Mouse (Mus musculus): ENCODE measurements around the gene Srgap3. TPM values are rescaled to one million over a fixed set of nuclear protein-coding genes. Genes with fewer than 3 reads are reported as not detected.

Gene Srgap3
- polyA plus RNA-seq, 1 experiment from 2014 or later = 8.0 TPM

- peak overlapping the region; percentile 86 for H3K27ac ChIP-seq (replicated peaks)
These were observed 850 bp downstream of the Srgap3 start for GRCm38 (mm10) chr6:112946021-112946811.

GRCm38 (mm10) chr6:112945181-112945751, 1.8 kb downstream of the Srgap3 start:
- Histone ChIP-seq H3K27ac (replicated peaks) (peak overlapping the region; percentile 86), H3K36me3 (replicated peaks) (peaks cover 34% of the 10 kb centered on the region), H3K9me3 (no peaks in the 10 kb centered on the region), H3K27me3 (replicated peaks; ENCODE audit: low read depth, poor library complexity, severe bottlenecking) (peaks cover 8% of the 10 kb centered on the region; the same call in 1 of the 2 replicates), H3K4me1 (peaks cover 61% of the 10 kb centered on the region), H3K4me3 (peak overlapping the region; percentile 77)
- peak; percentile 19 for DNase-seq (ENCODE audit: low spot score)
- WGBS = 29% methylated on average over 14 of the region's 14 CpGs

More at GRCm38 (mm10) chr6:112946021-112946811, 850 bp downstream of the Srgap3 start:
- WGBS = 6% methylated on average over 12 of the region's 12 CpGs
- peak overlapping the region; percentile 77 for H3K4me3 ChIP-seq
- no peaks in the 10 kb centered on the region for H3K9me3 ChIP-seq
- peaks cover 25% of the 10 kb centered on the region for H3K36me3 ChIP-seq (replicated peaks)
- H3K27me3 ChIP-seq (replicated peaks; ENCODE audit: low read depth, poor library complexity, severe bottlenecking) = peaks cover 8% of the 10 kb centered on the region; the same call in 1 of the 2 replicates
- H3K4me1 ChIP-seq = peaks cover 69% of the 10 kb centered on the region
- peak; percentile 40 for DNase-seq (ENCODE audit: low spot score)

- no peaks in the 10 kb centered on the region for H3K9me3 ChIP-seq
- DNase-seq (ENCODE audit: low spot score) = no peak
- H3K27ac ChIP-seq (replicated peaks) = no peak overlapping the region; the same call in 1 of the 2 replicates
- peaks cover 46% of the 10 kb centered on the region for H3K36me3 ChIP-seq (replicated peaks)
- peaks cover 45% of the 10 kb centered on the region for H3K4me1 ChIP-seq
- peaks cover 8% of the 10 kb centered on the region; the same call in 1 of the 2 replicates for H3K27me3 ChIP-seq (replicated peaks; ENCODE audit: low read depth, poor library complexity, severe bottlenecking)
- WGBS = 75% methylated on average over 9 of the region's 9 CpGs
- H3K4me3 ChIP-seq = peak overlapping the region; percentile 77
These were observed 3.3 kb downstream of the Srgap3 start for GRCm38 (mm10) chr6:112943596-112944245.

GRCm38 (mm10) chr6:112939281-112939680, 7.8 kb downstream of the Srgap3 start:
- Histone ChIP-seq H3K27me3 (replicated peaks; ENCODE audit: low read depth, poor library complexity, severe bottlenecking) (no peaks in the 10 kb centered on the region), H3K4me3 (no peak overlapping the region), H3K4me1 (peaks cover 6% of the 10 kb centered on the region; the same call in 1 of the 2 replicates), H3K36me3 (replicated peaks) (peaks cover 46% of the 10 kb centered on the region), H3K9me3 (no peaks in the 10 kb centered on the region), H3K27ac (replicated peaks) (no peak overlapping the region)
- 89% methylated on average over 9 of the region's 9 CpGs for WGBS
- DNase-seq (ENCODE audit: low spot score) = no peak

GRCm38 (mm10) chr6:112937791-112938190, 9.3 kb downstream of the Srgap3 start:
- WGBS = 89% methylated on average over 2 of the region's 2 CpGs
- Histone ChIP-seq H3K4me3 (no peak overlapping the region), H3K4me1 (no peaks in the 10 kb centered on the region), H3K9me3 (no peaks in the 10 kb centered on the region), H3K36me3 (replicated peaks) (peaks cover 37% of the 10 kb centered on the region), H3K27ac (replicated peaks) (no peak overlapping the region), H3K27me3 (replicated peaks; ENCODE audit: low read depth, poor library complexity, severe bottlenecking) (no peaks in the 10 kb centered on the region)
- no peak for DNase-seq (ENCODE audit: low spot score)

- WGBS = 88% methylated on average over 1 of the region's 1 CpGs
- H3K27ac ChIP-seq (replicated peaks) = no peak overlapping the region
- H3K36me3 ChIP-seq (replicated peaks) = peaks cover 7% of the 10 kb centered on the region
- no peaks in the 10 kb centered on the region for H3K27me3 ChIP-seq (replicated peaks; ENCODE audit: low read depth, poor library complexity, severe bottlenecking)
- no peaks in the 10 kb centered on the region for H3K9me3 ChIP-seq
- DNase-seq (ENCODE audit: low spot score) = no peak
- peaks cover 15% of the 10 kb centered on the region for H3K4me1 ChIP-seq
- H3K4me3 ChIP-seq = no peak overlapping the region
These were observed 12.6 kb downstream of the Srgap3 start for GRCm38 (mm10) chr6:112934501-112934900.

- WGBS = 57% methylated on average over 8 of the region's 8 CpGs
- Histone ChIP-seq H3K27me3 (replicated peaks; ENCODE audit: low read depth, poor library complexity, severe bottlenecking) (no peaks in the 10 kb centered on the region), H3K36me3 (replicated peaks) (no peaks in the 10 kb centered on the region), H3K9me3 (no peaks in the 10 kb centered on the region), H3K4me3 (no peak overlapping the region), H3K4me1 (peaks cover 18% of the 10 kb centered on the region), H3K27ac (replicated peaks) (no peak overlapping the region)
- no peak for DNase-seq (ENCODE audit: low spot score)
These were observed 14.5 kb downstream of the Srgap3 start for GRCm38 (mm10) chr6:112932611-112933010.

- Histone ChIP-seq H3K36me3 (replicated peaks) (no peaks in the 10 kb centered on the region), H3K27ac (replicated peaks) (peak overlapping the region; percentile 70), H3K27me3 (replicated peaks; ENCODE audit: low read depth, poor library complexity, severe bottlenecking) (no peaks in the 10 kb centered on the region), H3K9me3 (no peaks in the 10 kb centered on the region), H3K4me3 (peak overlapping the region; percentile 28; the same call in 1 of the 2 replicates), H3K4me1 (peaks cover 32% of the 10 kb centered on the region)
- WGBS = 35% methylated on average over 5 of the region's 5 CpGs
- peak; percentile 41 for DNase-seq (ENCODE audit: low spot score)
These were observed 17.0 kb downstream of the Srgap3 start for GRCm38 (mm10) chr6:112930011-112930451.

GRCm38 (mm10) chr6:112929291-112929984, 17.6 kb downstream of the Srgap3 start:
- Histone ChIP-seq H3K27ac (replicated peaks) (peak overlapping the region; percentile 70), H3K27me3 (replicated peaks; ENCODE audit: low read depth, poor library complexity, severe bottlenecking) (no peaks in the 10 kb centered on the region), H3K36me3 (replicated peaks) (no peaks in the 10 kb centered on the region), H3K4me1 (peaks cover 35% of the 10 kb centered on the region), H3K9me3 (no peaks in the 10 kb centered on the region), H3K4me3 (peak overlapping the region; percentile 28; the same call in 1 of the 2 replicates)
- 88% methylated on average over 6 of the region's 6 CpGs for WGBS
- no peak for DNase-seq (ENCODE audit: low spot score)

- no peak overlapping the region for H3K27ac ChIP-seq (replicated peaks)
- WGBS = 95% methylated on average over 6 of the region's 6 CpGs
These were observed 18.2 kb downstream of the Srgap3 start for GRCm38 (mm10) chr6:112928841-112929240.

GRCm38 (mm10) chr6:112927341-112927740, 19.7 kb downstream of the Srgap3 start:
- Histone ChIP-seq H3K9me3 (no peaks in the 10 kb centered on the region; the same call in 1 of the 2 replicates), H3K4me1 (peaks cover 35% of the 10 kb centered on the region), H3K4me3 (no peak overlapping the region), H3K27me3 (replicated peaks; ENCODE audit: low read depth, poor library complexity, severe bottlenecking) (no peaks in the 10 kb centered on the region), H3K36me3 (replicated peaks) (peaks cover 5% of the 10 kb centered on the region), H3K27ac (replicated peaks) (no peak overlapping the region)
- no peak for DNase-seq (ENCODE audit: low spot score)
- WGBS = 80% methylated on average over 5 of the region's 5 CpGs

More at GRCm38 (mm10) chr6:112928841-112929240, 18.2 kb downstream of the Srgap3 start:
- no peak for DNase-seq (ENCODE audit: low spot score)
- Histone ChIP-seq H3K4me3 (no peak overlapping the region), H3K27me3 (replicated peaks; ENCODE audit: low read depth, poor library complexity, severe bottlenecking) (no peaks in the 10 kb centered on the region), H3K4me1 (peaks cover 35% of the 10 kb centered on the region), H3K9me3 (no peaks in the 10 kb centered on the region), H3K36me3 (replicated peaks) (no peaks in the 10 kb centered on the region)

GRCm38 (mm10) chr6:112926011-112926410, 21.1 kb downstream of the Srgap3 start:
- Histone ChIP-seq H3K27ac (replicated peaks) (no peak overlapping the region), H3K9me3 (no peaks in the 10 kb centered on the region; the same call in 1 of the 2 replicates), H3K4me1 (peaks cover 29% of the 10 kb centered on the region), H3K36me3 (replicated peaks) (peaks cover 5% of the 10 kb centered on the region), H3K4me3 (no peak overlapping the region), H3K27me3 (replicated peaks; ENCODE audit: low read depth, poor library complexity, severe bottlenecking) (no peaks in the 10 kb centered on the region)
- 93% methylated on average over 5 of the region's 5 CpGs for WGBS
- DNase-seq (ENCODE audit: low spot score) = no peak

All from embryonic facial prominence, embryonic 10.5 days (tissue).